Mouse (Mus musculus): ENCODE measurements around the gene Rps6ka3.
A peak's percentile ranks its signal among the peaks of the same experiment; 100 is the strongest.

GRCm38 (mm10) chrX:159409253-159409652 is 199.1 kb downstream of the Rps6ka3 start:
- TF ChIP-seq CTCF (IDR thresholded peaks at IDR 0.05; ENCODE audit: low read depth) (peak; percentile 58), EP300 (IDR thresholded peaks at IDR 0.05; ENCODE audit: low read depth) (no peak)
